Mouse (Mus musculus) MN1 (cell line): Measurements from ENCODE around the gene Slc7a1.

Source experiments
- DNase-seq: peaks from one replicate; pipeline ENCODE4 v3.0.0-alpha.2; 2016; ENCODE audit warnings: low spot score

Slc7a1 gene

DNA sequence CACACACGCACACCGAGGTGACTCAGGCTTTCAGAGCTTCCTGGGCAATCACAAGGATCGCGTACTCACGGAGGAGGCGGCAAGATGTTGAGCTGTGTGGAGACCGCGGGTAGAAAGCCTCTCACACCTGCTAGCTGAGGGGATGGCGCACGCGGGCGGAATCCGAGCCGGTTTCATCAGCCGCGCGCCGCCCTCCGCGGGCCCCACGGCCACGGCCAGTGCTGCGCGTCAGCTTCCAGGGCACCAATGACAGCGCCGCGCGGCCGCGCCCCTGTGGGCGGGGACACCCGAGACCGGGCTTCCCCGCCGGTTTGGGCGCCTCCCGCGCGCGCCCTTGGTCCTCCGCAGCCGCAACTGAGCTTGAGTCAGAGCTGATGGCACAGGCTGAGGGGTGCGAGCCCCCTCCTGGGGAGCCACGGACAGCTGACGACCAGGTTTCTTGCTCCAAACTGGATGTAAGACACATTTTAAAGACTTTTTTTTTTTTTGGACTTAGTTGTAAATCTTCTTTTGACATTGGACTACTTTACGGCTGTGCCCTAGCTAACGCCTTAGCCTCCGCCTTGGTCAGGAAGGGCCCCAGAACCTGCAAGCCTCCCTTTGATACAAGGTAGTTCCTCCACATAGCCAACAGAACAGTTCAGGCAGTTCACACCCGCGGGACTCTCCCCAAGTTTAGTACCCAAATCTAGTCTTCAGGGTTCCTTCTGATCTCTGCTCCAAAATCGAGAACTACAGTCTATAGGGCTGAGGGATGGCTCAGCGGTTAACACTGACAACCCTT is at the start of gene Slc7a1:
TSS of gene Slc7a1 (minus strand) at position 245 of the 784 bp plus-strand sequence.
- peak; percentile 94 for DNase-seq

DNA sequence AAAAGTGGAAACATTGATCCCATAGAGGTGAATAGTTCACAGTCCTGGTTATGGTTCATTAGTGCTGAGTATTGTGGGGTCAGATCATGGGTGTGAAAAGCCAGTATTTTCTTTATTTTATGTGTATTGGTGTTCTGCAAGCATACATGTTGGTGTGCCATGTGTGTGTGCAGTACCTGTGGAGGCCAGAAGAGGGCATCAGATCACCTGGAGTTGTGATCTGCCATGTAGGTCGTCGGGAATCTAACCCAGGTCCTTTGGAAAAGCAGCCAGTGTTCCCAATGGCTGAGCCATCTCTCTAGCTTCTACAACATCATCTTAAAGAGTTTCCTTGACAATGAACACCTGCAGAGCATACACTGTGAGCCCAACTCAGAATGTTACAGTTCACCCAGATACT is 45.3 kb upstream of the Slc7a1 start:
- DNase-seq, result no peak

DNA sequence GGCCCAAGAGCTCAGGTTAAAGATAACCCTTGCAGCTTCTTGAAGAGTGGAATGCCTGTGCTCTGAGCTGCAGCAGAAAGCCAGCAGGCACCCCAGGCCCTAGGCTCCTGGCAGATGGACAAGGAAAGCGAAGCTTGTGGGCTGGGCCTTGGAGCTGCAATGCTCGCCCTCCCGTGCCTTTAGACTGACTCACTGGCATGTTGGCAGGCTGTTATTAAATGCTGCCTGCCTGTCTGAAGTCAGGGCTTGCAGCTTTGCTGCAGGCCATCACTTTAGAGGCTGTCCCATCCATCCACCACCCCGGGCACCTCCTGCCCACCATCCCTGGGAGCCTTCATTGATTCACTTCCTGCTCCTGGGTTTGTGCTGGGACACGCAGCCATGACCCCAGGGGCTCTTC is 44.0 kb upstream of the Slc7a1 start:
- peak; percentile 86 for DNase-seq

DNA sequence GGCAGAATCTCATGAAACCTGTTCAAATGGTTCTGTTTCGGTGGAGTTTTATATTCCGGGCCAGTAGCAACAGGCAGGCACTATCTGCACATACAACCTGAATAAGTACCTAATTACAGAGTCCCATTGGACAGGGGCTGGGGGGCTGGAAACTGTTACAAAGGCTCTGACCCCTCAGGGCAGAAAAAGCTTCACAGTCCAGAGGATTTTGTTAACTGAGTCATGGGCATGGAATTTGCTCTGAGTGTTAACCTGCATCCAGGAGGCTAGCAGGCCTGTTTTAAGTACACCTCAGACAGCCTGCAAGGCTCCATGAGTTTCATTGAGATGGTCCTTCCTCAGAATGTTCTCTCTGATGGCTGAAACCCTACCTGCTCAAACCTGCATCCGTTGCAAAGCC is 36.0 kb upstream of the Slc7a1 start:
- DNase-seq, result no peak

DNA sequence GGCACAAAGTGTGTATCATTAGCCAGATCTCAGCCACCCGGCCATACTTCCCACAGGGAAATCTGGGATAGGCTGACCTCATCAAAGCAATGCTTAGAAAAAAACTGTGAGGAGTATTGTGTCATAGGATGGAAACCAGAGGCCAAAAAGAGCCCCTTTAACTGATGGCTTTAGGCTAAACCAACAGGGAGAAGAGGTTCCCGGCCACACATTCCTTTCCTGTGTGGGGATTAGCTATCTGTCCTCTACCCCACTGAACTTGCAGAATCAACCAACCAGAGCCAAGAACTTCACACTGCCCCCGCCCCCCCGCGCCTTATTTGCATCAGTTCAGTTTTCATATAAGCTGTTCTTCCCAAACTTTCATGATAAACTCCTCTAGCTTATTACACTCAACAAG is 32.4 kb upstream of the Slc7a1 start:
- no peak for DNase-seq

DNA sequence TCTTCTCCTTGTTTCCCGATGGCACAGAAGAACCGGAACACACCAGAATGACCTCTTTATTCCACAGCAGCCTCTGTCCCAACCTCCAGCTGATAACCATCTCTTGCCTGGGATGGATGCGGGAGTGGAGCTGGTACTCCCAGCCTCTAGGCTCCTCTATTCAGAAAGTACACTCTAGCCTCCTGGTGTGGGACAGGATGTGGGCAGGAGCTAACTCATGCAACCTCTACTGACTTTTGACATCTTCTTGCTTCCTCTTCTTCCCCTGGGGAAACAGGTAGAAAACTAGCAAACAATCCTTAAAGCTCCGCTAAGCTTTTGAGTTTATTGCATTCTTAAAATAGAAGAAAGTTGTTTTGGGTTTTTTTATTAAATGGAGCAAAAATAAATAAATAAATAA is 29.1 kb upstream of the Slc7a1 start:
- DNase-seq, result no peak

DNA sequence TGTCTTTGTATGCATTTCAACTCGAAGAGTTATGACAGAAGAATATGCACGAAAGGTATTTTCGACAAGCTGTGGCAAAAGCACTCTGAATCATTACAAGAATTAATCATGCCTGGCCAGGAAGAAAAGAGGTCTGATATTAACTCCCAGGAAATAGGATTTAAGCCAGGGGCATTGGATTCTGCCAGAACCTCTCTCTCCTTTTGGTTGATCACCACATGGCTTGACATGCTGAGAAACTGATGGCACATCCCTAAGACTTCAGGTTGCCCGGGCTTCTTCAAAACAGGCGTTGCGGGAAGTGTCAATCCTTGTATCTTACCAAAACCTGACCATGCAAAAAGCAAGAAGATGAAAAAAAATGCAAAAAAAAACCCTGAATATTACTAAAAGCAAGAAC is 25.4 kb upstream of the Slc7a1 start:
- no peak for DNase-seq

DNA sequence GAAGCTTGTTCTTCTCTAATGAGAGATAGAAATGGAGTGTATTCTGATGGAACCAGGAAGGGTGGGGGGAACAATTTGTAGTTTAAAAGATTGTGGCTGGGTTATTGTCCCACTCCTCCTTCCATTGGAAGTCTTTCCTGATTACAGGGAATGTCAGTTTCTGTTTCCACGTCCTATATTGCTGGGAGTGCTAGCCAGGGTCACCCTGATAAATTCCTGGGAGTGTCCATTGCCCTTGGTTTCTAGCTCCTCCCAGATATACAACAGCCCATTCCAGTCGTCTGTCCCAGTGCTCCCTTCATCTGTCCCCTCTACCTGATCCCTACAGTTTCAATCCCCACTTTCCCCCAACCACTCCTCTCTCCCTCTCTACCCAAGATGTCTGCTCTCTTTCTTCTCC is 21.6 kb upstream of the Slc7a1 start:
- DNase-seq, result no peak

DNA sequence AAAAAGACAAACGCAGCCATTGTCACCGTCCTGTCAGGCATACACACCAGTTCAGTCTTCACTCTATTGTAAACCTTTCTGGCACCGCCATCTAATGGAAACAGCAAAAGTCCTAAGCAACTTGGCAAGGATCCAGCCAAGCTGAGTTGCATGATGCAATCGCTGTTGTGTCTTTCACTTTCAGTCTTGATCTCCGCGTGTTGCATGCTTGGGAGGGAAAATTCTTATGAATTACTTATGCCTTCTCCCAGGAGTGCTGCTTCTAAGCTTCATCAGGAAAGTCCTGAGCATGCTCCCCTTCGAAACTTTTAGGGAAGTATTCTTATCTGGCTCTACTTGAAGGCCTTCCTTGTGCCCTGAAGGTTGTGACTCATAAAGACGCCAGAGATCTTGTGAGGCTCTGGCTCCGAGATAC is 19.4 kb upstream of the Slc7a1 start:
- DNase-seq, result peak; percentile 91

DNA sequence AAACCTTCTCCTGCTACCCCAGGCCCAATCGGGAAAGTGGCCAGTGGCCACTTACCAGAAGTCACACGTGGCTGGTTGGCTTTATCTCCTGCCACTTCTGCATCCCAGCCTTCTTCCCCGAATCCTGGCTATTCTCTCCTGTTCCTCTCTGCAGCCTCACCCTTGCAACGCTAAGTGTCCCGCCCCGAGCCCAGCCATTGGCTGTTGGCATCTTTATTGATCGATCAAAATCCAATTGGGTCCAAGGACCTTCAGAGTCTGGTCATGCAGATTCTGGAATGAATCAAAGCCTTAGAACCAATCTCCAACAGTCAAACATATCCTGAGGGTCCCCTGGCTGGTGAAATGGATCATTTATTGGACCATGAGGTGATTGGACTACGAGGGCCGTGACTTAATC is 18.7 kb upstream of the Slc7a1 start:
- no peak for DNase-seq

DNA sequence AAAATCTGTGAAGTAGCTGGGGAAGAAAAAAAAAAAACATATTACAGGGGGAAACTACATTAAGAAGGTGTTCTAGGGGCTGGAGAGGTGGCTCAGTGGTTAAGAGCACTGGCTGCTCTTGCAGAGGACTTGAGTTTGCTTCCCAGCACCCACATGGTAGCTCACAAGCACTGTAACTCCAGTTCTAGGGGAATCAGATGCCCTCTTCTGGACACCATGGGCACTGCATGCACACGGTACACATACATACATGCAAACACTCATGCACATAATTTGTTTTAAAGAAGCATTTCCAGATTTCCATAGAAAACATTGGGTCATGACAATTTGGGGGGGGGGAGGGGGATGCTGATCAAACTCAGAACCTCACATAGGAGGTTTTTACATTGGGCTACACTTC is 18.1 kb upstream of the Slc7a1 start:
- DNase-seq, result no peak

DNA sequence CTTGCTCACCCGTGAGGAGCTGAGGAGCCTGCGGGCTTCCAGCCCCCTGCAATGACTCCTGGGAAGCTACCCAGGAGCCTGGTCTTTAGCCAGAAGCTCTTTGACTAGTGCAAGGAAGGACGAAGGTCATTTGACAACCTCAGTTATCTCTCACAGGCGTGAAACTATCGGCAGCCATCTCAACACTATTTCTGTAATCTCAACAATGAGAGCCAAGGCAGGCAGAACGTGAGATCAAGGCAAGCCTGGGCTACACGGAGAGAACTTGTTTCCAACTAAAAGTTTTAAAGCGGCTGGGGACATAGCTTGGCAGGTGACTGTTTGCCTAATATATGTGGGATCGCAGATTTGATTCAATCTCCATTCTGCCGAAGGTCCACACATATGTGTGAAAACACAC is 16.8 kb upstream of the Slc7a1 start:
- DNase-seq, result no peak

DNA sequence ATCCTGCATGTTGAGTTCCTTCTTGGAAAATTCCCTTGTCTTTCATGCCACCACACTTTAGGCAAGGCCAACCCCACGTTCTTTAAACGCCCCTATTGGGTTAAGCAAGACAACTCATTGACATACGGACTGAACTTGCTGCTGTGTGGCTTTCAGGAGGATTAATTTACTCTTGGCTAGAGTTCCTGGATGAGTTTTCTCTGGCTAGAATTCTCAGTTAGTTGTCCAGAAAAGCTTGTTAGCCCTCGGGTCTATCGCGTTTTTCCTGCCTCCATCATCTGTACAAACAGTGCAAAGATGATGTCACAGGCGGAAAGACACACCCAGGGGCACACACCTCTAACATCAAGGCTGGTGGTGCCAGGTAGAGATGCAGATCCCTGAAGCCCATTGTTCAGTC is 14.5 kb upstream of the Slc7a1 start:
- DNase-seq, result no peak

DNA sequence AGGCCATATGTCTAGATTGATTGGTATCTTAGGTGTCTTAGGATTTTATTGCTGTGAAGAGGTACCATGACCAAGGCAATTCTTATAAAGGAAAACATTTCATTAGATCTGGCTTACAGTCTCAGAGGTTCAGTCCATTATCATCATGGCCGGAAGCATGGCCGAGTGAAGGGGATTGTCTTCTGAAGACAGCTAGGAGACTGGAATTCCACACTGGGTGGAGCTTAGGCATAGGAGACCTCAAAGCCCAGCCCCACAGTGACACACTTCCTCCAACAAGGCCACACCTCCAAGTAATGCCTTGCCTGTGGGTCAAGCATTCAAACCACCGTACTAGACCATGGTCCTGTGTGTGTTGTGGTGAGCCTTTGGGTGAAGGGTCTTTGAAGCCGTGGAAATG is 12.8 kb upstream of the Slc7a1 start:
- no peak for DNase-seq

DNA sequence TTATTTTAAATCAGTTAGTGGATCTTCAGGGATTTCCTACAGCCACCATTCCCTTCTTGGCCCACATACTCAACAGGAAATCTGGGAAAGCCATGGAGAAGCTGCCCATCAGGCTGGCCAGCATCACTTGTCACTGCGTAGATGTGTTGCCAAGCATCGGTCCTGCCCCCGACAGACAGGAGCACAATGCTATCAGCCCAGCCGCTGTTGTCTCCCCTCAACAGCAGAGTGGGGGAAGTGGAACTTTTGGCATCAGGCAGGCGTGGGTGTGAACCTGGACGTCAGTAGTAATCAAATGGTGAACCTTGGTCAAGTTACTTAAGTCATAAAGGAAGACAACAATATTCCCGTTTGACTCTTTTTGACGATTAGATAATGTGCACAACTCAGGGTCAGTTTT is 9.8 kb upstream of the Slc7a1 start:
- DNase-seq, result no peak

DNA sequence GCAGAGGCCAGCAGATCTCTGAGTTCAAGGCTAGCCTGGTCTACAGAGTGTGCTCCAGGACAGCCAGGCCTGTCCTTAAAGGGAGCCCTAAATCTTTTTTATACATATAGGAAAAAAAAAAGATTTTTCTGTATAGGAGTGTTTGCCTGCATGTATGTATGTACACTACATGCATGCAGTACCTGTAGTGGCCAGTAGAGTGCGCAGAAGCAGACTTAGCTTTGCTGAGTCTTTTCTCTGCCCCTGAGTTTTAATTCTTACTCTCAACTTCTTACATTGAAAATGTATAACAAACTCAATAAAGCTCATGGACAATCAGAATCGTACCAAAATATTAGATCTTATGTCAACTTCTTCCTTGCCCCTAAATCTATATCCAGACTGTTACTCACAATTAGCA is 7.2 kb upstream of the Slc7a1 start:
- no peak for DNase-seq

DNA sequence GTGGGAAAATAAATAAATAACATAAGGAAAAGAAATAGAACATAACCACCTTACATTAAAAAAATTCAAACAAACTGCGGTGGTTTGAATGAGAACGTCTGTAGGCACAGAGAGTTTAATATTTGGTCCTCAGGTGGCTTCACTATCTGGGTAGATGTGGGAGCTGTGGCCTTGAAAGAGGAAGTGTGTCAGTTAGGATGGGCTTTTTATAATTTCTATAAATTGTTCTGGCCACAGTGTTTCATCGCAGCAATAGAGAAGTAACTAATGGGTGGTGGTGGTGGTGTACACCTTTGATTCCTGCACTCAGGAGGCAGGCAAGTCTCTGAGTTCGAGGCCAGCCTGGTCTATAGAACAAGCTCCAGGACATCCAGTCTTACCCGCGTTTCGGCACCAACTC is 4.8 kb upstream of the Slc7a1 start:
- DNase-seq, result no peak

DNA sequence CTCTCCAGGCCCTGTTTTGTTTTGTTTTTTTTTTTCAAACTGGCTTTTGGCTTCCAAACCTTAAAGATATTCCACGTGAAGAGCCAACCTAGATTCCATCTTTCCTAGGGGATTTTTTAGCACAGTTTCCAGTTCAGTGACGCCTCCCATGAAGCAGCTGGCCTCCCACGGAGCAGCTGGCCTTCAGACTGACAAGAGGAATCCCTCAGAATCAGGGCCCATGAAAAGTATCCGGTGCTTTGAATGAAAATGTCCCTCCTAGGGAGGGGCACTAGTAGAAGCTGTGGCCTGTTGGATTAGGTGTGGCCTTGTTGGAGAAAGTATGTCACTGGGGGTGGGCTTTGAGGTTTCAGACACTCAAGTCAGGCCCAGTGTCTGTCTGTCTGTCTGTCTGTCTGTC is 2.9 kb upstream of the Slc7a1 start:
- no peak for DNase-seq

DNA sequence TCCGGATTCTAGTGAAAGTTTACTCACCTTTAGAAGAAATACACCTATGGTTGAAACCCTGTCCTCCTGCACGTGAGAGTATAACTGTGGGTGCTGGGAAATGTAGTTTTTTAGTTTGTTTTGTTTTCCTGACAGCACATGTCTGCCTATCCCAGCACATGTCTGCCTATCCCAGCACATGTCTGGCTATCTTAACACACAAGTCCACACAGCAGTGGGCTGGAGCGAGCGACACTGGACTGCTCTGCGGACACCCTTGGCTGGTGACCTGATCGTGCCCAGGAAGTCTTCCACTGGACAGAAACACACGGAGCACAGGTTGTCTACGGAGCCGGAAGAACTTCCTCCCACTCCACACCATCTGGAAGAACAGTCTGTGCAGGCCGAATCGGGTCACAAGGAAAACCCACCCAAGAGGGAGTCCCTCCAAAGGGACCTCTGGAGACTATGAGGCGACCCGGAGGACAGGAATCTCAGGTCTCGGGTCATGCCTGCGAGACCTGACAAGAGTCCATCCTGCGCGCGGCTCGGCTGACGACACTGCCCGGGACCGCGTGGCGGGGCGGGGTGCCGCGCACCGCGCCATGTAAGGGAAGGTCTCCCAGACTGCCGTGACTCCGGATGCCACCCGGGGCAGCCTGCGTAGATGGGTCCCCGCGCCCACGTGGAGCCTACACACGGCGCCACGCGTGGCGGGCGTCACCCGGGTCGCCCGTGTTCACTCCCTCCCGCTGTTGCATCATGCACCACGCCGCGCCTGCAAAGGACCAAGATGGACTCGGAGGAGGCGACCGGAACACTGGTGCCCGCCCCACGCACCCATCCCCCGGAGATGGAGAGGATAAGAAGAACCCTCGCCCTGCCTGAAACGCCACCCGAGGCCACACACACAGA is 691 bp downstream of the Slc7a1 start:
- peak; percentile 83 for DNase-seq

DNA sequence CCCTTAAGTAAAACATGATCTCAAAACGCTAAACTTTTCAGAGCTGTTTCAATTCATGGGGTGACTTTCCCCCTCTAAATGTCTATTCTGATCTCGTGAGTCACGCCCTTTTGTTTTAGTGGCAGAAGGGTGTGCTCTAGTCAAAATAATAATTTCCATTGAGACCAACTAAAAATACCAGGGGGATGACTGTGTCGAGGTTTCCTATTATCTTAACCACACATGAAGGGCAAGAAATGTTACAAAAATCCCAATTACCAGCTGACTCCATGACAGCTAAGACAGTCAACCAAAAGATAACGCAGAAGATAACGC is 1.3 kb downstream of the Slc7a1 start:
- DNase-seq, result no peak

DNA sequence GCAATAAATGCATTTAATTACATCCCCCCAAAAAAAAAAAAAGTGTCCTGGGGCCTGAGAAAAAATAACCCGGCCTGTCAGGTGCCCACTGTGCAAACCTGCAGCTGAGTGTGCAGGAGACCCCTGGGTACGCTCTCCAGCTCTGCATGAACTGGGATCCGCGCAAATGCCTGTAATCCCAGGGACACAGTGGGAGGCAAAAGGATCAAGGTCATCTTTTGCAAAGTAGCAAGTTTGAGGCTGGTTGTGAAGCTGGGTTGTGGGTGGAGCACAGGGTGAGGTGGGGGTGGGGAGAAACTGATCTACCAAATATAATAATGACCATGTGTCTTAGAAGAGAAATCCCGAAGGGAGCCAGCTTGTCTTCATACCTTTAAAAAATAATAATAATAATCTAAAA is 1.8 kb downstream of the Slc7a1 start:
- DNase-seq, result no peak

DNA sequence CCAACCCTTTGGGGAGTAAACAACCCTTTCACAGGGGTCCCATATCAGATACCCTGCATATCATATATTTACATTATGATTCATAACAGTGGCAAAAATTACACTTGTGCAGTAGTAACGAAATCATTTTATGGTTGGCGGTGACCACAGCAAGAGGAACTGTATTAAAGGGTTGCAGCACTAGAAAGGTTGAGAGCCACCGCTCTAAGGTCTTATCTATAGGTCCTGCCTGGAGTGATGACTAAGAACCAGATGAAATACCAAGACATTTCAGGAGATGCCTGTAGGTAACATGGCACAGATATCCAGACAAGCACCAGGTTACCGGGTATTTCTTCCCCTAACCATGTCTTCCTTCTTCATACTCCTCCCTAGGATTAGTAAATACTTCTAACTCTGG is 2.3 kb downstream of the Slc7a1 start:
- no peak for DNase-seq

DNA sequence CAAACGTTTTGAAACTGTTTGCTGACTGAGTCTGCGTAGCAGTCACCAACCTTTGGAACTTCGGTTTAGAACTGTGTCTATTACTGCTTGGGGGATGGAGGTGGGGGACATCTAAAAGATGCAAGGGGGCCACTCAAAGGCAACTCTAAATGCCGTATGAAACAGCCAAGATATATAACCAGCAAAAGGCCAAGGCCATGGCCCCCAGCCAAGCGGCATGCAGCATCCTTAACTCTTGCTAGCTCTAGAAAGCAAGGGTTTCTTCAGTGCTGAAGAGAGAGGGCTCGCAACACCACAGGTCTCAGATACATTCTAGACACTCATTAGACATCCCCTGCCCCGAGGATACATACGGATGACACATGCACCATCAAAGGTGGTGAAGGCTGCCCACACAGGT is 6.4 kb downstream of the Slc7a1 start:
- no peak for DNase-seq

DNA sequence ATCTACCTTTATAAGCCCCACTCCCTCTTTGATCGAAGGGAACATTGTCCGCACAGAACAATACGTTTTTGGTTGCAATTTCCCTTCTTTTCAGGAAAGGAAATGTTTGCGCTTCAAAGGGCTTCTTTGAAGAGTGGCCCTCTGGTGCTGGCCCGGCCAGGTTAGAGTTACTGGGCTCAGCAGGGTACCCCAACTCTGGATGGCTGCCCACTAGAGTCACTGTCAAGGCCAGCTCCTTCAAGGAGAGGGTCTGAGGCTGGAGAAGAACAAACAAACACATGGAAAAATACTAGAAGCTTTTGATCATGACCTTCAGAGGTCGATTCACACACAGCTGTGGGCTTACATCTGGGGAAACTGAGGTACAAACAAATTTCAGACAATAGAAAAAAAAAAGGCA is 6.9 kb downstream of the Slc7a1 start:
- DNase-seq, result no peak
